Mouse (Mus musculus): ENCODE measurements around the gene Pzp. TPM values are rescaled to one million over a fixed set of nuclear protein-coding genes. Genes with fewer than 3 reads are reported as not detected.

Gene Pzp
- polyA plus RNA-seq, 1 experiment from 2014 or later: 0.10 TPM

- H3K36me3 ChIP-seq (ENCODE audit: control insufficient read depth, insufficient read depth, low read length): no peaks in the 10 kb centered on the region
- H3K9ac ChIP-seq (replicated peaks; ENCODE audit: low read depth, low read length): no peak overlapping the region
- no peak overlapping the region for H3K4me3 ChIP-seq (ENCODE audit: low read depth, low read length)
- ATAC-seq (ENCODE audit: insufficient number of reproducible peaks, insufficient read depth, low FRiP score, low read depth): no peak
- no peaks in the 10 kb centered on the region for H3K4me1 ChIP-seq (ENCODE audit: control insufficient read depth, insufficient read depth, low read length)
- H3K27ac ChIP-seq (ENCODE audit: low read length): no peak overlapping the region
- WGBS: 3% methylated on average over 11 of the region's 12 CpGs
- H3K27me3 ChIP-seq (ENCODE audit: control insufficient read depth, insufficient read depth, low read length): no peaks in the 10 kb centered on the region
- H3K9me3 ChIP-seq (ENCODE audit: control insufficient read depth, low read depth, low read length): no peaks in the 10 kb centered on the region
- H3K4me2 ChIP-seq (replicated peaks; ENCODE audit: low read depth, low read length): no peak overlapping the region
Measured at GRCm38 (mm10) chr6:128469451-128469850, 57.1 kb downstream of the Pzp start.

GRCm38 (mm10) chr6:128467298-128467697 is 59.2 kb downstream of the Pzp start:
- no peaks in the 10 kb centered on the region for H3K27me3 ChIP-seq (ENCODE audit: control insufficient read depth, insufficient read depth, low read length)
- 45% methylated on average over 2 of the region's 2 CpGs for WGBS
- no peaks in the 10 kb centered on the region for H3K4me1 ChIP-seq (ENCODE audit: control insufficient read depth, insufficient read depth, low read length)
- no peak overlapping the region for H3K4me3 ChIP-seq (ENCODE audit: low read depth, low read length)
- H3K9me3 ChIP-seq (ENCODE audit: control insufficient read depth, low read depth, low read length): no peaks in the 10 kb centered on the region
- no peak overlapping the region for H3K4me2 ChIP-seq (replicated peaks; ENCODE audit: low read depth, low read length)
- H3K36me3 ChIP-seq (ENCODE audit: control insufficient read depth, insufficient read depth, low read length): no peaks in the 10 kb centered on the region
- no peak overlapping the region for H3K9ac ChIP-seq (replicated peaks; ENCODE audit: low read depth, low read length)
- no peak overlapping the region for H3K27ac ChIP-seq (ENCODE audit: low read length)
- no peak for ATAC-seq (ENCODE audit: insufficient number of reproducible peaks, insufficient read depth, low FRiP score, low read depth)

GRCm38 (mm10) chr6:128466563-128466962 is 60.0 kb downstream of the Pzp start:
- WGBS: 66% methylated on average over 3 of the region's 3 CpGs
- Histone ChIP-seq H3K9me3 (ENCODE audit: control insufficient read depth, low read depth, low read length) (no peaks in the 10 kb centered on the region), H3K27ac (ENCODE audit: low read length) (no peak overlapping the region), H3K4me3 (ENCODE audit: low read depth, low read length) (no peak overlapping the region), H3K4me1 (ENCODE audit: control insufficient read depth, insufficient read depth, low read length) (no peaks in the 10 kb centered on the region), H3K9ac (replicated peaks; ENCODE audit: low read depth, low read length) (no peak overlapping the region), H3K36me3 (ENCODE audit: control insufficient read depth, insufficient read depth, low read length) (no peaks in the 10 kb centered on the region), H3K27me3 (ENCODE audit: control insufficient read depth, insufficient read depth, low read length) (no peaks in the 10 kb centered on the region), H3K4me2 (replicated peaks; ENCODE audit: low read depth, low read length) (no peak overlapping the region)
- no peak for ATAC-seq (ENCODE audit: insufficient number of reproducible peaks, insufficient read depth, low FRiP score, low read depth)

GRCm38 (mm10) chr6:128466043-128466442 is 60.5 kb downstream of the Pzp start:
- no peaks in the 10 kb centered on the region for H3K9me3 ChIP-seq (ENCODE audit: control insufficient read depth, low read depth, low read length)
- no peak overlapping the region for H3K27ac ChIP-seq (ENCODE audit: low read length)
- H3K4me2 ChIP-seq (replicated peaks; ENCODE audit: low read depth, low read length): no peak overlapping the region
- H3K9ac ChIP-seq (replicated peaks; ENCODE audit: low read depth, low read length): no peak overlapping the region
- H3K27me3 ChIP-seq (ENCODE audit: control insufficient read depth, insufficient read depth, low read length): no peaks in the 10 kb centered on the region
- WGBS: 54% methylated on average over 6 of the region's 7 CpGs
- no peaks in the 10 kb centered on the region for H3K4me1 ChIP-seq (ENCODE audit: control insufficient read depth, insufficient read depth, low read length)
- no peaks in the 10 kb centered on the region for H3K36me3 ChIP-seq (ENCODE audit: control insufficient read depth, insufficient read depth, low read length)
- no peak for ATAC-seq (ENCODE audit: insufficient number of reproducible peaks, insufficient read depth, low FRiP score, low read depth)
- no peak overlapping the region for H3K4me3 ChIP-seq (ENCODE audit: low read depth, low read length)

GRCm38 (mm10) chr6:128464996-128465395 is 61.5 kb downstream of the Pzp start:
- Histone ChIP-seq H3K27me3 (ENCODE audit: control insufficient read depth, insufficient read depth, low read length) (no peaks in the 10 kb centered on the region), H3K27ac (ENCODE audit: low read length) (no peak overlapping the region), H3K36me3 (ENCODE audit: control insufficient read depth, insufficient read depth, low read length) (no peaks in the 10 kb centered on the region), H3K4me1 (ENCODE audit: control insufficient read depth, insufficient read depth, low read length) (no peaks in the 10 kb centered on the region), H3K9ac (replicated peaks; ENCODE audit: low read depth, low read length) (no peak overlapping the region), H3K4me3 (ENCODE audit: low read depth, low read length) (no peak overlapping the region), H3K4me2 (replicated peaks; ENCODE audit: low read depth, low read length) (no peak overlapping the region), H3K9me3 (ENCODE audit: control insufficient read depth, low read depth, low read length) (no peaks in the 10 kb centered on the region)
- ATAC-seq (ENCODE audit: insufficient number of reproducible peaks, insufficient read depth, low FRiP score, low read depth): no peak
- WGBS: 73% methylated on average over 4 of the region's 4 CpGs

- H3K9me3 ChIP-seq (ENCODE audit: control insufficient read depth, low read depth, low read length): no peaks in the 10 kb centered on the region
- H3K4me2 ChIP-seq (replicated peaks; ENCODE audit: low read depth, low read length): no peak overlapping the region
- no peak overlapping the region for H3K27ac ChIP-seq (ENCODE audit: low read length)
- no peaks in the 10 kb centered on the region for H3K27me3 ChIP-seq (ENCODE audit: control insufficient read depth, insufficient read depth, low read length)
- no peak overlapping the region for H3K9ac ChIP-seq (replicated peaks; ENCODE audit: low read depth, low read length)
- no peak for ATAC-seq (ENCODE audit: insufficient number of reproducible peaks, insufficient read depth, low FRiP score, low read depth)
- no peaks in the 10 kb centered on the region for H3K36me3 ChIP-seq (ENCODE audit: control insufficient read depth, insufficient read depth, low read length)
- H3K4me1 ChIP-seq (ENCODE audit: control insufficient read depth, insufficient read depth, low read length): no peaks in the 10 kb centered on the region
- no peak overlapping the region for H3K4me3 ChIP-seq (ENCODE audit: low read depth, low read length)
Measured at GRCm38 (mm10) chr6:128461606-128462005, 64.9 kb downstream of the Pzp start.

GRCm38 (mm10) chr6:128460729-128461503 is 65.6 kb downstream of the Pzp start:
- Histone ChIP-seq H3K36me3 (ENCODE audit: control insufficient read depth, insufficient read depth, low read length) (no peaks in the 10 kb centered on the region), H3K9ac (replicated peaks; ENCODE audit: low read depth, low read length) (no peak overlapping the region), H3K4me2 (replicated peaks; ENCODE audit: low read depth, low read length) (no peak overlapping the region), H3K27me3 (ENCODE audit: control insufficient read depth, insufficient read depth, low read length) (no peaks in the 10 kb centered on the region), H3K4me1 (ENCODE audit: control insufficient read depth, insufficient read depth, low read length) (no peaks in the 10 kb centered on the region), H3K9me3 (ENCODE audit: control insufficient read depth, low read depth, low read length) (no peaks in the 10 kb centered on the region), H3K4me3 (ENCODE audit: low read depth, low read length) (no peak overlapping the region), H3K27ac (ENCODE audit: low read length) (no peak overlapping the region)
- no peak for ATAC-seq (ENCODE audit: insufficient number of reproducible peaks, insufficient read depth, low FRiP score, low read depth)
- WGBS: 79% methylated on average over 14 of the region's 14 CpGs

- no peak overlapping the region for H3K4me2 ChIP-seq (replicated peaks; ENCODE audit: low read depth, low read length)
- H3K9ac ChIP-seq (replicated peaks; ENCODE audit: low read depth, low read length): no peak overlapping the region
- H3K27ac ChIP-seq (ENCODE audit: low read length): no peak overlapping the region
- H3K4me1 ChIP-seq (ENCODE audit: control insufficient read depth, insufficient read depth, low read length): no peaks in the 10 kb centered on the region
- H3K9me3 ChIP-seq (ENCODE audit: control insufficient read depth, low read depth, low read length): no peaks in the 10 kb centered on the region
- H3K27me3 ChIP-seq (ENCODE audit: control insufficient read depth, insufficient read depth, low read length): no peaks in the 10 kb centered on the region
- 52% methylated on average over 2 of the region's 2 CpGs for WGBS
- H3K36me3 ChIP-seq (ENCODE audit: control insufficient read depth, insufficient read depth, low read length): no peaks in the 10 kb centered on the region
- ATAC-seq (ENCODE audit: insufficient number of reproducible peaks, insufficient read depth, low FRiP score, low read depth): no peak
- no peak overlapping the region for H3K4me3 ChIP-seq (ENCODE audit: low read depth, low read length)
Measured at GRCm38 (mm10) chr6:128460321-128460720, 66.2 kb downstream of the Pzp start.

GRCm38 (mm10) chr6:128457186-128457585 is 69.3 kb downstream of the Pzp start:
- Histone ChIP-seq H3K27ac (ENCODE audit: low read length) (no peak overlapping the region), H3K36me3 (ENCODE audit: control insufficient read depth, insufficient read depth, low read length) (no peaks in the 10 kb centered on the region), H3K27me3 (ENCODE audit: control insufficient read depth, insufficient read depth, low read length) (no peaks in the 10 kb centered on the region), H3K4me2 (replicated peaks; ENCODE audit: low read depth, low read length) (no peak overlapping the region), H3K9ac (replicated peaks; ENCODE audit: low read depth, low read length) (no peak overlapping the region), H3K4me3 (ENCODE audit: low read depth, low read length) (no peak overlapping the region), H3K4me1 (ENCODE audit: control insufficient read depth, insufficient read depth, low read length) (no peaks in the 10 kb centered on the region), H3K9me3 (ENCODE audit: control insufficient read depth, low read depth, low read length) (no peaks in the 10 kb centered on the region)
- ATAC-seq (ENCODE audit: insufficient number of reproducible peaks, insufficient read depth, low FRiP score, low read depth): no peak
- WGBS: 79% methylated on average over 5 of the region's 5 CpGs

Data from stomach, embryonic 14.5 days (tissue).